8 mouse cellular contexts compared by ENCODE assay signal in genomic region chr14:121825521-121826445, GRCm38 (mm10). TPM values are rescaled to one million over a fixed set of nuclear protein-coding genes. Genes with fewer than 3 reads are reported as not detected.
DNase-seq lines count a peak whose midpoint lies in the region; ATAC-seq and TF ChIP-seq lines count a peak whose summit lies in the region.

No protein-coding gene starts in this region.

- H3K9me3 ChIP-seq in liver, embryonic 11.5 days (ENCODE audit: control insufficient read depth, low read length): no peaks in the 10 kb centered on the region
- no peaks in the 10 kb centered on the region for H3K9me3 ChIP-seq in liver, embryonic 12.5 days (replicated peaks)

- no peaks in the 10 kb centered on the region for H3K36me3 ChIP-seq in liver, adult 2 months (ENCODE audit: control insufficient read depth, insufficient read depth, low read length)
- H3K36me3 ChIP-seq in liver, embryonic 11.5 days (ENCODE audit: control insufficient read depth, insufficient read depth, low read length): no peaks in the 10 kb centered on the region
- no peaks in the 10 kb centered on the region for H3K36me3 ChIP-seq in liver, embryonic 12.5 days

- no peaks in the 10 kb centered on the region for H3K79me2 ChIP-seq in liver, adult 2 months (ENCODE audit: control insufficient read depth, insufficient read depth, low read length)

- H3K4me1 ChIP-seq in liver, adult 2 months (ENCODE audit: control insufficient read depth, insufficient read depth, low read length): no peaks in the 10 kb centered on the region
- no peaks in the 10 kb centered on the region for H3K4me1 ChIP-seq in liver, embryonic 11.5 days (replicated peaks; ENCODE audit: control insufficient read depth, insufficient read depth, low read length)
- H3K4me1 ChIP-seq in liver, embryonic 12.5 days: peaks cover 13% of the 10 kb centered on the region

- no peak for TF ChIP-seq CTCF in liver, adult 2 months (IDR thresholded peaks at IDR 0.05; ENCODE audit: low read depth, low read length)

- no peak overlapping the region for H3K9ac ChIP-seq in liver, adult 2 months (ENCODE audit: low read depth, low read length)
- H3K9ac ChIP-seq in liver, embryonic 11.5 days (ENCODE audit: low read depth, low read length): no peak overlapping the region
- H3K9ac ChIP-seq in liver, embryonic 12.5 days: no peak overlapping the region

- no peak for ATAC-seq in liver, embryonic 11.5 days (replicated peaks; ENCODE audit: low FRiP score)
- 0 out of 2 replicates have a peak, but pooled peaks have one; percentile 17 for ATAC-seq in megakaryocyte-erythroid progenitor cell, adult 5-6 weeks (replicated peaks; ENCODE audit: low FRiP score, low TSS enrichment, poor library complexity, severe bottlenecking)
- ATAC-seq in liver, embryonic 12.5 days: no peak

- H3K27me3 ChIP-seq in liver, adult 2 months (ENCODE audit: control insufficient read depth, insufficient read depth, low read length): no peaks in the 10 kb centered on the region
- H3K27me3 ChIP-seq in liver, embryonic 11.5 days (replicated peaks; ENCODE audit: control insufficient read depth, insufficient read depth, low read length): no peaks in the 10 kb centered on the region
- no peaks in the 10 kb centered on the region for H3K27me3 ChIP-seq in liver, embryonic 12.5 days (replicated peaks)

- H3K4me3 ChIP-seq in liver, adult 2 months (ENCODE audit: insufficient read depth, low read depth, low read length): no peak overlapping the region
- no peak overlapping the region for H3K4me3 ChIP-seq in liver, embryonic 11.5 days (ENCODE audit: low read depth, low read length)
- no peak overlapping the region for H3K4me3 ChIP-seq in liver, embryonic 12.5 days

- WGBS in liver, adult 2 months: 77% methylated on average over 10 of the region's 10 CpGs
- WGBS in liver, embryonic 11.5 days: 74% methylated on average over 10 of the region's 10 CpGs
- WGBS in liver, embryonic 12.5 days (ENCODE audit: insufficient replicate concordance): 62% methylated on average over 10 of the region's 10 CpGs

- no peak overlapping the region for H3K4me2 ChIP-seq in liver, embryonic 11.5 days
- no peak overlapping the region for H3K4me2 ChIP-seq in liver, embryonic 12.5 days

- H3K27ac ChIP-seq in liver, adult 2 months (replicated peaks; ENCODE audit: insufficient read depth, low read depth, low read length): no peak overlapping the region
- H3K27ac ChIP-seq in liver, embryonic 11.5 days (ENCODE audit: low read depth, low read length): no peak overlapping the region
- H3K27ac ChIP-seq in liver, embryonic 12.5 days: no peak overlapping the region

- no peak for TF ChIP-seq POLR2A in liver, adult 2 months (IDR thresholded peaks at IDR 0.05; ENCODE audit: extremely low read depth, insufficient read depth, low read length)

- DNase-seq in liver, adult 2 months (ENCODE audit: extremely low read depth, low read depth, low spot score): peak; percentile 16
- no peak for DNase-seq in liver, embryonic 11.5 days (ENCODE audit: low spot score)
- peak; percentile 88 for DNase-seq in cerebellum, adult 9-10 months
- DNase-seq in induced T-regulatory cell, adult 2 months (ENCODE audit: low read depth): peak; percentile 36
- no peak for DNase-seq in embryo, embryonic 10 days (ENCODE audit: low spot score)
- no peak for DNase-seq in liver

RNA-seq across cellular contexts. Expression of gene Dock9, which starts 28.1 kb away (rescaled TPM):
- total RNA-seq in liver, adult 2 months (2014; rRNA removed): 11.4 and 12.1 TPM in 2 replicates
- 2.8 and 3.8 TPM in 2 replicates for polyA plus RNA-seq in liver, adult 2 months (2012; rRNA removed)
- 5.0 and 5.2 TPM in 2 replicates for polyA plus RNA-seq in liver, embryonic 11.5 days (2014; fragmentation: Nextera tagmentation; extraction: Ambion mirVana)
- 4.4 and 17.7 TPM in 2 replicates for total RNA-seq in megakaryocyte-erythroid progenitor cell, adult 5-6 weeks (2014; fragmentation: Nextera tagmentation)
- 4.0 and 6.6 TPM in 2 replicates for total RNA-seq in megakaryocyte-erythroid progenitor cell, adult 5-6 weeks (2017)
- 2.0 and 2.7 TPM in 2 replicates for polyA plus RNA-seq in liver, embryonic 12.5 days (2016; fragmentation: Nextera tagmentation; extraction: Ambion mirVana)

RNA-seq across cellular contexts. Expression of gene Ubac2, which starts 52.6 kb away (rescaled TPM):
- 20.3 and 25.8 TPM in 2 replicates for total RNA-seq in liver, adult 2 months (2014; rRNA removed)
- polyA plus RNA-seq in liver, adult 2 months (2012; rRNA removed): 43.5 and 49.4 TPM in 2 replicates
- 43.8 and 44.6 TPM in 2 replicates for polyA plus RNA-seq in liver, embryonic 11.5 days (2014; fragmentation: Nextera tagmentation; extraction: Ambion mirVana)
- total RNA-seq in megakaryocyte-erythroid progenitor cell, adult 5-6 weeks (2014; fragmentation: Nextera tagmentation): 14.0 and 14.8 TPM in 2 replicates
- total RNA-seq in megakaryocyte-erythroid progenitor cell, adult 5-6 weeks (2017): 10.2 and 16.6 TPM in 2 replicates
- polyA plus RNA-seq in liver, embryonic 12.5 days (2016; fragmentation: Nextera tagmentation; extraction: Ambion mirVana): 25.5 and 29.2 TPM in 2 replicates

Comparison
In these comparisons a context has a peak if more than half of its experiments do, and no peak if none do; other contexts are left out.
1. DNase-seq: peak in liver, adult 2 months (single experiment), cerebellum, adult 9-10 months (single experiment) and induced T-regulatory cell, adult 2 months (single experiment); none in liver, embryonic 11.5 days (single experiment), embryo, embryonic 10 days (single experiment) and liver (single experiment).